Mouse (Mus musculus): ENCODE measurements at regions not wholly inside any gene's neighbourhood (a gene's known extent, or its start where the extent isn't known, plus 50 kb on each side); places are given as distances from the start of the nearest gene placed in this dataset.

DNA sequence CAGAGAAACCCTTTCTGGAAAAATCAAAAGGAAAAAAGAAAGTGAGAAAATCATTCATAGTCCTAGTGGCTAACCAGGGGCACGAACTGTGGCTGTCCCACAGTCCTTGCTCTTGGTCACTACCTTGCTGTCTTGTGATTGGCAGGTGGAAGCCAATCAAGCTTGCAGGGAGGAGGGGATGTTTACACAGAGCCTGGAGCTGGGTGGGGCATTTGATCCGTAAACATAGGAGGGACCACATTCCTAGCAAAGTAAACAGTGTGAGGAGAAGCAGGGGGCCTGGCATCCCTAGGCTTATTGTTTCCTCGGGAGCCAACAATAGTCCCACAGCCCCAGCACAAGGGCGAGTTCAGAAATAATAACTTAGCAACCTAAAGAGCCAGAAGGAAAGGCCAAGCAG is 466.5 kb upstream of the Gm10131 start:
- no peak for ATAC-seq (replicated peaks; ENCODE audit: low read depth, poor library complexity, severe bottlenecking)

GRCm38 (mm10) chr8:34574009-34574408 is 462.5 kb upstream of the Gm10131 start:
- ATAC-seq (replicated peaks; ENCODE audit: low read depth, poor library complexity, severe bottlenecking): no peak

- ATAC-seq (replicated peaks; ENCODE audit: low read depth, poor library complexity, severe bottlenecking): no peak
These were observed 461.7 kb upstream of the Gm10131 start for GRCm38 (mm10) chr8:34573007-34573881.

DNA sequence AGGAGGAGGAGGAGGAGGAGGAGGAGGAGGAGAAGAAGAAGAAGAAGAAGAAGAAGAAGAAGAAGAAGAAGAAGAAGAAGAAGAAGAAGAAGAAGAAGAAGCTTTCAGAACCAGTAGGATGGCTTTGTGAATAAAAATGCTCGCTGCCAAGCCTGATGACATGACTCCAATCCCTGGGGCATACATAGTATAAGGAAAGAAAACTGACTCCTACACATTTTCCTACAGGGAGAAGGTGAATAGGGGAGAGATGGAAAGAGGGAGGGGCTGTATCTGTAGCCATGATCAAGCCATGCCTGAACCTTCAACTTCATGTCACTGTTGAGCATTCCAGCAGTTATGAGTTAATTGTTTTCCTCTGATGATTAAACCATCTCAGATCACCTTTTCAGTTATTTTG is 460.2 kb upstream of the Gm10131 start:
- no peak for ATAC-seq (replicated peaks; ENCODE audit: low read depth, poor library complexity, severe bottlenecking)

DNA sequence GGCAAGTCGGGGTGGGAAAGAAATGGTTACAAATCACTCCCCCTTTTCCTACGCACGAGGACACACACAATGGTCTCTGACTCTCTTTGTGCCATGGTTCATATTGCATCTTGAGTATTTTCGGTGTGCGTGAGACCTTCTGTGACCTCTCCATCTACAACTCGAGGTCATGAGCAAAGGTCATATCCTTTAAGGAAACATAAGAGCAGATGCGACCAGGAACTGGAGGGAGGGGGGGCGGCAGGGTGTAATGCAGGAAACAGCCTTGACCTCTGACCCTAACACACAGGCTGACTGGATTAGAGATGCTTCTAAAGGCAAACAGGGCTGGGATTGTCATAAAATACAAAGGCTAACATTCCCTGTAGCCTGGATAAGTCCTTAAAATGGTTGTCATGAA is 450.7 kb upstream of the Gm10131 start:
- no peak for ATAC-seq (replicated peaks; ENCODE audit: low read depth, poor library complexity, severe bottlenecking)

- ATAC-seq (replicated peaks; ENCODE audit: low read depth, poor library complexity, severe bottlenecking): no peak
These were observed 438.2 kb upstream of the Gm10131 start for GRCm38 (mm10) chr8:34549786-34550185.

DNA sequence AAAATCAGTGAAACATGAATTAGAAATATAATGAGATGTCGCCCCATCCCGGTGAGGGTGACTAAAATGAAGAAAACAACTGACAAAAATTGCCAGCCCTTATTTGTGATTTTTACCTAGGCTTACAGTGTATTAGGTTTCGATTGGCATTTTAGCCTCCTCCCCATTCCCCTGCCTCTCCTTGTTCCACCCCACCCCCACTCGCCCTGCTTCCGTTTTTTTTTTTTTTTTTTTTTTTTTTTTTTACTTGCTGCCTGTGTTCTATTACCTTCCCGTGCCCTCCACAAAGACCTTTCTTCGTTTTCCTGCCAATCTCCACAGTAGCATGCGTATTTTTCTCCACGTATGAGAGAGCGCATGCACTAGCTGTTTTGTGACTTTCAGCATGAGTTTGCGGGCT is 435.3 kb upstream of the Gm10131 start:
- ATAC-seq (replicated peaks; ENCODE audit: low read depth, poor library complexity, severe bottlenecking): peak; percentile 45; the same call in 1 of the 2 replicates

DNA sequence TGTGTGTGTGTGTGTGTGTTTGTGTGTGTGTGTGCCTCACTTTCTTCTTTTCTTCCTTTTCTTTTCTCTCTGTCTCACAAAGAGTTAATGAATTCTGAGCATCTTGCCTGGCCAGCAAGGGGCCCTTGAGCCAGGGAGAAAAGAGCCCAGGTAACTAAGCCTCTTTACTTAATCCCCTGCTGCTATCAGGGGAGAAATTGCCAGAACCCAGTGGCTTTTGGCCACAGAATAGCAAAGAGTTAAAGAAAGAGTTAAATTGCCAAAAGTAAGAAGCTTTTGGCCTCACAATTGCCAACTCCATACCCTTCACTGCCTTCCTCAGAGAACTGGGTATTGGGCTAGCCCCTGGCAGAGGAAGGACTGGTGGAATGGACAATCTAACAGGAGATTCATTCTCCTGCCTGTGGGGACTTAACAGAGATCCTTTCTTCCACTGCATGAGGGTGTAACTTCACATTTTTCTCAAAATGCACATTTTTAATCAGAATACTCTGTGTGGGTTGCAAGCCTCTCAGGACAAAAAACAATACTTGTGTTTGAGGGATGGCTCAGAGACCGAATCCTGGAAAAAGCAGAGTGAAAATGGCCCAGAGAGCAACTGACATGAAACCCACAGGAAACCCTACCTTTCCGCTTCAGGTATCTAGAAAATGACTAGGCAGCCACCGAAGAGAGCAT is 431.0 kb upstream of the Gm10131 start:
- no peak for ATAC-seq (replicated peaks; ENCODE audit: low read depth, poor library complexity, severe bottlenecking)

DNA sequence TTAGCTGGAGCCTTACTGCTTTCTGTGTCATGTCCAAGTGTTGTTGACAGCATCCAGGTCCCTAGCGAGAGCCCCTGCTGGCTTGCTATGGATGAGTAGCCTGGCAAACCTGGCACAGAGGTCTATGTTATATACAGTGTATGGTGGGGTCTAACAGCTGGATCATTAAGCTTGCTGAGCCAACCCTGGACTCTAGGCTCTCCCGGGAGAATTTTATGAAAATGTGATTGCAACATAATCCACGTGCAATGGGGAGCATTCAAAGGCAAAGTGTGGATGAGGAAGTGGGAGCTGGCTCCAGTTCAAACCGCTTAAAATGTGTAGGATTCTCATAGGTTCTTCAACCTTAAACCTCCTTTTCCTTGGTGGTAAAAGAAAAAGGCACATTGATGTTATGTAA is 427.7 kb upstream of the Gm10131 start:
- peak; percentile 56 for ATAC-seq (replicated peaks; ENCODE audit: low read depth, poor library complexity, severe bottlenecking)

DNA sequence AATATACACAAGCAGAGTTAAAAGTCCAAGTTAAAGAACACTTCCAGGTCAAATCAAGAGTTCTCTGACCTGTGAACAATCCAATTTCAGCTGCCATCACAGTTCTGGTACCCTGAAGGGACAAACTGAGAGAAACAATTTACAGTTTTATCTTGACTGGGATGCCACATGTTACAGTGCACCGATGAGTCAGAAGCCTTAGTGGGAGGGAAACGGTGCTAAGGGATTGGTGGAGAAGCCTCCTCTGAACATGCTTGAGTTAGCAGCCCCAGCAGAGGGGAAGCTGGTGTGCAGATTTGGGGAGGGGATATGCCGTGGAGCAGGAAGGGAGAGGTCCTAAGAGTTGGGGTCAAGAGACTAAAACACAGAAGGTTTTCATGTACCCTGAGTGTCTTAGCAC is 423.9 kb upstream of the Gm10131 start:
- ATAC-seq (replicated peaks; ENCODE audit: low read depth, poor library complexity, severe bottlenecking): no peak

GRCm38 (mm10) chr8:34533421-34533820 is 421.9 kb upstream of the Gm10131 start:
- ATAC-seq (replicated peaks; ENCODE audit: low read depth, poor library complexity, severe bottlenecking): no peak

GRCm38 (mm10) chr8:34530896-34531679 is 419.6 kb upstream of the Gm10131 start:
- ATAC-seq (replicated peaks; ENCODE audit: low read depth, poor library complexity, severe bottlenecking): no peak

GRCm38 (mm10) chr8:34530046-34530445 is 418.5 kb upstream of the Gm10131 start:
- ATAC-seq (replicated peaks; ENCODE audit: low read depth, poor library complexity, severe bottlenecking): no peak

DNA sequence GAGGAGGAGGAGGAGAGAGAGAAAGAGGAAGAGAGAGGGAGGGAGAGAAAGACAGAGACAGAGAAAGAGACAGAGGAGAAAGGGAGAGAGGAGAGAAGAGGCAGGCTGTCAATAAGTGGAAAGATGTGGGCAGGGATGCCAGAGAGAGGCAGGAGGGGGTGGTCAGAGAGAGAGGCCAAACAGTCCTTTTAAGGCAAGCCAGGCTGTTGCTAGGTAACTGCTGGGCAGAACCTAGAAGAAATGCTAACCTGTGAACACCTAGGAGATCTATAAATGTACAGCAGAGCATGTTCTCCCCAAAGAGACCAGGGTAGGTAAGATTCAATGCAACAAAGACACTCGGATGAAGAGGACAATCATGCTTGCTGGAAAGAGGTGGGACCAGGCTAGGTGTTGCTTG is 417.9 kb upstream of the Gm10131 start:
- ATAC-seq (replicated peaks; ENCODE audit: low read depth, poor library complexity, severe bottlenecking): no peak

DNA sequence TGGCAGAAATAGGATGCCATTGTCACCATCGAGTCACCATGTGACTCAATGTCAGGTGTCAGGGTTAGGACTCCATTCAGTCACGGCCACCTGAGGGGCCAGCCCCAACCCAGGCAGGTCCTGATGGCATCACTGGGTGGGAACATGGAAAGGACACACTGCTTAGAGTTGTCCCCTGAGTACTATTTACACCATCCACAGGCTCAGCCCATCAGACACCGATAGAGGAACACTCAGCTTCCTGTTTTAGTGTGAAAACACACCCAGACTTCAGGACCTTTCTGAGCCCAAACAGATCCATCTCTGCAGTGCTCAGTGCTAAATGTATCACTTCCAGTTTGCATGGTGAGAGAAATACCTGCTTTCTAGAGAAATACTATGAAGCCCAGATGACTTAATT is 416.7 kb upstream of the Gm10131 start:
- ATAC-seq (replicated peaks; ENCODE audit: low read depth, poor library complexity, severe bottlenecking): 0 out of 2 replicates have a peak, but pooled peaks have one; percentile 50

GRCm38 (mm10) chr8:34525231-34525630 is 413.7 kb upstream of the Gm10131 start:
- ATAC-seq (replicated peaks; ENCODE audit: low read depth, poor library complexity, severe bottlenecking): no peak

GRCm38 (mm10) chr8:34523849-34524248 is 412.3 kb upstream of the Gm10131 start:
- ATAC-seq (replicated peaks; ENCODE audit: low read depth, poor library complexity, severe bottlenecking): no peak

DNA sequence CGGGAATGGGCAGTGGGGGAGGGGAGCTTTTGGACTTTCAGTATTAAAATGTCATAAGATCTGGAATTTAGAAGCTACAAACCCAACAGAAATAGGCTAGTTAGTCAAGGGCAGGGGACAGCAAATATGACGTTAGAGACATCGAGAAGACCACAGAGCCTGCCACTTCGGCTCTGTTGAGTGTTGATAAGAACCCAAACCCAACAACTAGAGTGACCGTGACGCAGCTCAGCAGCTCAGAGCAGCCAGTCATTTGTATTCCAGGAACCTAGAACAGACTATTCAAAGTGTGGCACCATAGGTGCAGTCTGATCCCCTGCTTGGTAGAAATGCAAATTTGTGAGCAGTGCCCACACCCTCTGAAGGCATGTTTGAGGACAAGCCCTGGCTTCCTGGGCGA is 409.8 kb upstream of the Gm10131 start:
- peak; percentile 87 for ATAC-seq (replicated peaks; ENCODE audit: low read depth, poor library complexity, severe bottlenecking)

DNA sequence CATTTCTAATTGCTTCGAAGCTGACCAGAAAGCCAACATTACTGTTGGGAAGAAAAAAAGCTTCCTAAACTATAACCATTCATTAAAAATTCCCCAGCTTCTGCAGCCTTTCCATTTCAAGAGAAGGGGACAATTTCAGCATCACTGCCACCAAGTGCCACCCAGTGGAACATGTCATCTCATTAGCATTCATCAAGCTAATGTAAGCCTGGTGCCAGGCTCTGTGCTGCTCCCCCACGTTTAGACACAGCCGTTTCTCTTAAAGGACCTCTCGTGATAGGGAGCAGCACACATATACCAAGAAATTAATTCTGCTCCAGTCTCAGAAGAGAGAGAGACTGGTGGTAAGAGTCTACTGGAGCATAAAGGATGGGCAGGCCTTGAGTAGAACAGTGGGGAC is 409.1 kb upstream of the Gm10131 start:
- no peak for ATAC-seq (replicated peaks; ENCODE audit: low read depth, poor library complexity, severe bottlenecking)

DNA sequence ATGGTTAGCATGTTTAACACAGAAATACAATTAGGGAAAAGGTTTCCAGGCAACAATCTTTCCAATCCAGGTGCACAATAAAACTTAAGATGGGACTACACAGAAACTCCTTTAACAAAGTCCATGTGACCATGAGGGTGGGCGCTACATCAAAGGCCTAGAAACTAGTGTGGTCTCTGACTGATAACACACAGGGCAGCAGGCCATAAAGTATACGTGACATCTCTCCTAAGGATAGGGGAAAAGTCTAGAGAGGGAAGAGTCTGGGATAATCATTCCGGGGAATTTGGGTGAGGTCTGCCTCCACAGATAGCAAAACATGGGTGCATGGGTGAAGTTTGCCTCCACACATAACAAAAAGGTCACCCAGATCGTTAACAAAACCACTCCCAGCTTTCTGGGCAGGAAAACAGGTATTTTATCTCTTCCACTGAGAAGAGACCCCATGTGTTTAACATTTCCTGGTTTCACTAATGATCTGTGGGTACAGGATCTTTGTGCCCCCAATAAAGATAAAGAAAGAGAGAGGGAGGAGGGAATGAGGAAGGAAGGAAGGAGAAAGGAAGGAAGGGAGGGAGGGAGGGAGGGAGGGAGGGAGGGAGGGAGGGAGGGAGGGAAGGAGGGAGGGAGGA is 402.0 kb upstream of the Gm10131 start:
- ATAC-seq (replicated peaks; ENCODE audit: low read depth, poor library complexity, severe bottlenecking): no peak

Measured in common myeloid progenitor, adult 5-6 weeks (primary cell).